Mouse (Mus musculus) liver, embryonic 11.5 days (tissue): ENCODE results near the gene Zfr2. TPM values are rescaled to one million over a fixed set of nuclear protein-coding genes. Genes with fewer than 3 reads are reported as not detected.
A peak's percentile ranks its signal among the peaks of the same experiment; 100 is the strongest.

Experiments
- ATAC-seq: fragments of 200-750 bp; cut with Nextera tagmentation; replicated peaks from 2 replicates; pipeline ENCODE4 v1.8.0; 2017; ENCODE audit warnings: moderate number of reproducible peaks, mild to moderate bottlenecking, moderate TSS enrichment, moderate library complexity; ENCODE audit not compliant: low FRiP score
- DNase-seq: peaks from one replicate; pipeline ENCODE4 v3.0.0-alpha.2; 2017; ENCODE audit warnings: low spot score
- H3K27ac ChIP-seq: fragments of 300-500 bp; sonication (generic); 2 replicates; pipeline ENCODE4 v1.5.1; 2014; ENCODE audit warnings: mild to moderate bottlenecking, low read depth, low read length, control low read depth
- H3K27me3 ChIP-seq: fragments of 300-500 bp; sonication (generic); replicated peaks from 2 replicates; pipeline ENCODE4 v1.6.1; 2014; ENCODE audit warnings: low read length, mixed read lengths; ENCODE audit not compliant: control insufficient read depth, insufficient read depth
- H3K36me3 ChIP-seq: fragments of 300-500 bp; sonication (generic); 2 replicates; pipeline ENCODE4 v1.6.1; 2014; ENCODE audit warnings: mild to moderate bottlenecking, low read length, moderate library complexity, mixed read lengths; ENCODE audit not compliant: control insufficient read depth, insufficient read depth
- H3K4me1 ChIP-seq: fragments of 300-500 bp; sonication (generic); replicated peaks from 2 replicates; pipeline ENCODE4 v1.6.1; 2014; ENCODE audit warnings: low read length, mixed read lengths; ENCODE audit not compliant: control insufficient read depth, insufficient read depth
- H3K4me2 ChIP-seq: fragments of 300-500 bp; sonication (generic); 2 replicates; pipeline ENCODE4 v1.6.1; 2014; ENCODE audit warnings: mild to moderate bottlenecking, control low read depth, moderate library complexity
- H3K4me3 ChIP-seq: fragments of 300-500 bp; sonication (generic); 2 replicates; pipeline ENCODE4 v1.5.1; 2014; ENCODE audit warnings: low read depth, low read length, control low read depth
- H3K9ac ChIP-seq: fragments of 300-500 bp; sonication (generic); 2 replicates; pipeline ENCODE4 v1.6.1; 2014; ENCODE audit warnings: low read depth, low read length, control low read depth
- H3K9me3 ChIP-seq: fragments of 300-500 bp; sonication (generic); 2 replicates; pipeline ENCODE4 v1.6.1; 2016; ENCODE audit warnings: low read length, inconsistent platforms, mixed read lengths; ENCODE audit not compliant: control insufficient read depth
- WGBS: fragments of 180-500 bp; shearing (Covaris S2); extraction: QIAGEN DNeasy Blood & Tissue Kit; methylation state at CpG from one replicate; pipeline ENCODE4 v1.1.7; 2014; 5-methylcytosine and 5-hydroxymethylcytosine counted together
- polyA plus RNA-seq: library from polyadenylated mRNA; unstranded; fragments of >200 nt; fragmentation: Nextera tagmentation; extraction: Ambion mirVana; gene quantifications from 2 replicates; pipeline ENCODE4 v1.2.1, GENCODE M21; 2014

The Zfr2 gene
- polyA plus RNA-seq: 1.3 and 2.1 TPM in 2 replicates

- ATAC-seq: peak; percentile 93
- no peaks in the 10 kb centered on the region for H3K9me3 ChIP-seq
- peaks cover 63% of the 10 kb centered on the region for H3K27me3 ChIP-seq
- H3K27ac ChIP-seq: peak within 1 kb of the TSS; percentile 25; the same call in 1 of the 2 replicates
- peak within 1 kb of the TSS; percentile 79 for H3K4me2 ChIP-seq
- H3K36me3 ChIP-seq: no peaks in the 10 kb centered on the region
- DNase-seq: peak; percentile 90
- H3K4me1 ChIP-seq: peaks cover 10% of the 10 kb centered on the region
- peak within 1 kb of the TSS; percentile 75 for H3K9ac ChIP-seq
- peak within 1 kb of the TSS; percentile 75 for H3K4me3 ChIP-seq
- 7% methylated on average over 28 of the region's 29 CpGs for whole genome bisulfite sequencing
These were observed at the start of gene Zfr2 for GRCm38 (mm10) chr10:81232580-81233225. Zfr2 (plus strand) TSS chr10:81233155.

DNA sequence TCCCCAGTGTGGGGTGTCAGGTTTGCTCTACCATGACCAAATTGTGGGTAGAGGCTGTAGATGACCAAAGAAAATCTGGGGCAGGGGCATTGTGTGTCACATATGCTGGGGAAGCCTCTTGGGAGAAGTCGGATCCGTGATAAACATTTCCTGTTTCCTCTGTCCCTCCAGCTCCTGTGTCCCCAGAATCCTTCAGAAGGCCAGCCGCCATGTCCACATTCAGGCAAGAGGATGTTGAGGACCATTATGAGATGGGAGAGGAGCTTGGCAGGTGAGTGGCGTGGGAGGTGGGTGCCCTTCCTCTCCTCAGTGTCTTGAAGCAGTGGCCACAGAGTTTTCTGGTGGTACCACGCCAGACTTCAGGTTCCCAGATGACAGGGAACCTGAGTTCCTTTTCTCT is 49.1 kb upstream of the Zfr2 start, which contains the start of gene 4930442H23Rik:
Gene 4930442H23Rik, minus strand, starts transcription at position 45 of the 400 bp plus-strand sequence.
- Histone ChIP-seq H3K27ac (peak within 1 kb of the TSS; percentile 78), H3K4me3 (peak within 1 kb of the TSS; percentile 65), H3K9ac (peak within 1 kb of the TSS; percentile 73), H3K9me3 (no peaks in the 10 kb centered on the region), H3K4me1 (peaks cover 19% of the 10 kb centered on the region), H3K4me2 (peak within 1 kb of the TSS; percentile 82), H3K27me3 (no peaks in the 10 kb centered on the region), H3K36me3 (peaks cover 52% of the 10 kb centered on the region)
- ATAC-seq (no peak), DNase-seq (no peak)
- WGBS: 71% methylated on average over 5 of the region's 5 CpGs

DNA sequence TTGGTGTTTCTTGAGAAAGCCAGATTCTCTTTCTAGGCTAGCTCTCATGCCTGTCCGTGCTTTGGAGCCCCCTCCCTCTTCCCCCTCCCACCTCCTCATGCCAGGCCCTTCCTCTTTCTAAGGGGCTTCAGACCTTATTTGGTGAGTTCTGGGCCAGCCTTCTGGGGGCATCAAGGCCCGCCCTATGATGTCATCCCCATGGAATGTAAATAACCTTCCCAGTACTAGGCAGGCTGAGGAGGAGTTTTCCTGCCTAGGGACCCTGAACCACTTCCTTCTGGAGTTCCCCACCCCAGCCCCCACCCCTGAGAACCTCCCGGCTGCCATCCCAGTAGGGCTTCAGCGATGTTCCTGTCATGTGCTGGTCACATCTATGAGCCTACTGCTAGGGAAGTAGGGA is 48.2 kb upstream of the Zfr2 start:
- ATAC-seq (no peak), DNase-seq (no peak)
- H3K27ac ChIP-seq: peak overlapping the region; percentile 11; the same call in 1 of the 2 replicates
- H3K4me2 ChIP-seq: peak overlapping the region; percentile 7; the same call in 1 of the 2 replicates
- H3K36me3 ChIP-seq: peaks cover 44% of the 10 kb centered on the region
- H3K4me1 ChIP-seq: peaks cover 11% of the 10 kb centered on the region
- H3K4me3 ChIP-seq: no peak overlapping the region
- no peaks in the 10 kb centered on the region for H3K27me3 ChIP-seq
- no peak overlapping the region for H3K9ac ChIP-seq
- WGBS: 51% methylated on average over 4 of the region's 4 CpGs
- no peaks in the 10 kb centered on the region for H3K9me3 ChIP-seq

- H3K4me3 ChIP-seq: no peak overlapping the region
- no peak overlapping the region for H3K9ac ChIP-seq
- H3K4me1 ChIP-seq: peaks cover 26% of the 10 kb centered on the region
- 93% methylated on average over 9 of the region's 9 CpGs for whole genome bisulfite sequencing
- H3K36me3 ChIP-seq: peaks cover 32% of the 10 kb centered on the region
- DNase-seq (no peak), ATAC-seq (no peak)
- no peaks in the 10 kb centered on the region for H3K9me3 ChIP-seq
- no peak overlapping the region for H3K4me2 ChIP-seq
- no peak overlapping the region for H3K27ac ChIP-seq
- no peaks in the 10 kb centered on the region for H3K27me3 ChIP-seq
These were observed 45.8 kb upstream of the Zfr2 start for GRCm38 (mm10) chr10:81187161-81187560.

DNA sequence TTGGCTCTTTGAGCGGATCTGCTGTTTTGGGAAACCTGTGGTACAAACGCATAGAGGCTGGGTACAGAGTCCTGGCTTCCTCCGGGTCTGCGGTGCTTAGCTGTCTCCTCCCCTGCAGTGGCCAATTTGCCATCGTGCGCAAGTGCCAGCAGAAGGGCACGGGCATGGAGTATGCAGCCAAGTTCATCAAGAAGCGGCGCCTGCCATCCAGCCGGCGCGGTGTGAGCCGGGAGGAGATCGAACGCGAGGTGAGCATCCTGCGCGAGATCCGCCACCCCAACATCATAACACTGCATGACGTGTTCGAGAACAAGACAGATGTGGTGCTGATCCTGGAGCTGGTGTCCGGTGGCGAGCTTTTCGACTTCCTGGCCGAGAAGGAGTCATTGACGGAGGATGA is 43.1 kb upstream of the Zfr2 start:
- H3K4me1 ChIP-seq: peaks cover 39% of the 10 kb centered on the region
- H3K9ac ChIP-seq: no peak overlapping the region
- ATAC-seq (no peak), DNase-seq (no peak)
- no peak overlapping the region for H3K4me2 ChIP-seq
- no peaks in the 10 kb centered on the region for H3K9me3 ChIP-seq
- H3K36me3 ChIP-seq: peaks cover 29% of the 10 kb centered on the region; the same call in 1 of the 2 replicates
- H3K27ac ChIP-seq: no peak overlapping the region
- WGBS: 82% methylated on average over 26 of the region's 26 CpGs
- H3K4me3 ChIP-seq: no peak overlapping the region
- H3K27me3 ChIP-seq: peaks cover 11% of the 10 kb centered on the region

- peak overlapping the region; percentile 21 for H3K27ac ChIP-seq
- no peak for DNase-seq
- H3K27me3 ChIP-seq: peaks cover 15% of the 10 kb centered on the region
- no peak for ATAC-seq
- H3K4me1 ChIP-seq: peaks cover 36% of the 10 kb centered on the region
- WGBS: 71% methylated on average over 31 of the region's 31 CpGs
- H3K4me2 ChIP-seq: no peak overlapping the region
- no peaks in the 10 kb centered on the region for H3K9me3 ChIP-seq
- no peak overlapping the region for H3K4me3 ChIP-seq
- H3K9ac ChIP-seq: no peak overlapping the region
- H3K36me3 ChIP-seq: peaks cover 26% of the 10 kb centered on the region; the same call in 1 of the 2 replicates
These were observed 42.6 kb upstream of the Zfr2 start for GRCm38 (mm10) chr10:81190236-81190911.

DNA sequence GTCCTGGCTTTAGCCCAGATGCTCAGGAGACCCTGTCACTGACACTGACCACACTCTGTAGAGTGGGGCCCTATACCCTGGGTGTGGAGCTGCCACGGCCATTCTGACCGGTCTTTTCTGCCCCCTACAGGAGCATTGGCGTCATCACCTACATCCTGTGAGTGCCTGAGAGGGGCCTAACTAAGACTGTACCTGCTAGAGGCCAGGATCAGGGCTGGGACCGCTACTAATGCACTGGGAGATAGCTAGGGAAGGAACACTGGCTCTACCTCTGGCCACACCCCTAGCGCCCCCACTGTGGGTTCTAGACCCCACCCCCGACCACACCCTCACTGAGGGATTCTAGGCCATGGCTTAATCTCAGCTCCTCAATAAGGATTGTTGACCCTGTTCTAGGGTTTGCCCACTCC is 42.0 kb upstream of the Zfr2 start:
- Histone ChIP-seq H3K27ac (peak overlapping the region; percentile 21), H3K9me3 (no peaks in the 10 kb centered on the region), H3K36me3 (peaks cover 26% of the 10 kb centered on the region; the same call in 1 of the 2 replicates), H3K4me1 (peaks cover 36% of the 10 kb centered on the region), H3K27me3 (peaks cover 15% of the 10 kb centered on the region), H3K4me2 (no peak overlapping the region), H3K4me3 (no peak overlapping the region), H3K9ac (no peak overlapping the region)
- 53% methylated on average over 6 of the region's 6 CpGs for WGBS
- DNase-seq (no peak), ATAC-seq (no peak)

GRCm38 (mm10) chr10:81191342-81191982 is 41.5 kb upstream of the Zfr2 start:
- peak overlapping the region; percentile 21; the same call in 1 of the 2 replicates for H3K27ac ChIP-seq
- 75% methylated on average over 18 of the region's 18 CpGs for WGBS
- DNase-seq (no peak), ATAC-seq (no peak)
- H3K4me3 ChIP-seq: peak overlapping the region; percentile 64
- peak overlapping the region; percentile 86; the same call in 1 of the 2 replicates for H3K9ac ChIP-seq
- H3K4me1 ChIP-seq: peaks cover 36% of the 10 kb centered on the region
- no peaks in the 10 kb centered on the region for H3K9me3 ChIP-seq
- H3K27me3 ChIP-seq: peaks cover 20% of the 10 kb centered on the region
- H3K4me2 ChIP-seq: peak overlapping the region; percentile 99
- peaks cover 24% of the 10 kb centered on the region; the same call in 1 of the 2 replicates for H3K36me3 ChIP-seq
